Mouse (Mus musculus) heart, embryonic 13.5 days (tissue): ENCODE data around the gene Gm10972. TPM values are rescaled to one million over a fixed set of nuclear protein-coding genes. Genes with fewer than 3 reads are reported as not detected.
"Not testable (repeated sequence)": the region's sequence is repeated elsewhere in the genome, so short reads cannot be mapped to it uniquely, and the experiment has no call there.

ENCODE experiments used
- ATAC-seq: fragments of 200-750 bp; cut with Nextera tagmentation; 2 replicates; pipeline ENCODE4 v1.8.0; 2017; ENCODE audit warnings: moderate TSS enrichment; ENCODE audit not compliant: insufficient number of reproducible peaks, low FRiP score, low TSS enrichment; ENCODE audit errors: extremely low read depth
- H3K27ac ChIP-seq: fragments of 300-500 bp; sonication (generic); replicated peaks from 2 replicates; pipeline ENCODE4 v1.5.1; 2015; ENCODE audit warnings: moderate library complexity, mild to moderate bottlenecking, inconsistent platforms
- H3K27me3 ChIP-seq: fragments of 300-500 bp; sonication (generic); replicated peaks from 2 replicates; pipeline ENCODE4 v1.6.1; 2015; ENCODE audit warnings: mild to moderate bottlenecking, inconsistent platforms
- H3K36me3 ChIP-seq: fragments of 300-500 bp; sonication (generic); 2 replicates; pipeline ENCODE4 v1.6.1; 2015; ENCODE audit warnings: mild to moderate bottlenecking, inconsistent platforms
- H3K4me1 ChIP-seq: fragments of 300-500 bp; sonication (generic); 2 replicates; pipeline ENCODE4 v1.6.1; 2015; ENCODE audit warnings: inconsistent platforms
- H3K4me2 ChIP-seq: fragments of 300-500 bp; sonication (generic); 2 replicates; pipeline ENCODE4 v1.6.1; 2015; ENCODE audit warnings: inconsistent platforms, mild to moderate bottlenecking, moderate library complexity
- H3K4me3 ChIP-seq: fragments of 300-500 bp; sonication (generic); 2 replicates; pipeline ENCODE4 v1.5.1; 2015; ENCODE audit warnings: moderate library complexity, mild to moderate bottlenecking, inconsistent platforms
- H3K9ac ChIP-seq: fragments of 300-500 bp; sonication (generic); 2 replicates; pipeline ENCODE4 v1.6.1; 2015; ENCODE audit warnings: inconsistent platforms, mild to moderate bottlenecking, moderate library complexity
- H3K9me3 ChIP-seq: fragments of 300-500 bp; sonication (generic); 2 replicates; pipeline ENCODE4 v1.6.1; 2016; ENCODE audit warnings: inconsistent platforms
- WGBS: fragments of 180-500 bp; shearing (Covaris S2); methylation state at CpG from one replicate; pipeline ENCODE4 v1.1.7; 2015; ENCODE audit warnings: mixed read lengths; 5-methylcytosine and 5-hydroxymethylcytosine counted together
- polyA plus RNA-seq: library from polyadenylated mRNA; unstranded; fragments of >200 nt; fragmentation: Nextera tagmentation; extraction: Ambion mirVana; gene quantifications from 2 replicates; pipeline ENCODE4 v1.2.1, GENCODE M21; 2015

Gm10972 gene
- polyA plus RNA-seq, 1 experiment from 2014 or later = not detected

- Histone ChIP-seq H3K27ac (peak overlapping the region; percentile 42; the same call in 1 of the 2 replicates), H3K4me1 (peaks cover 11% of the 10 kb centered on the region), H3K4me2 (peak overlapping the region; percentile 62), H3K4me3 (peak overlapping the region; percentile 32), H3K9ac (peak overlapping the region; percentile 28; the same call in 1 of the 2 replicates)
- H3K9me3 ChIP-seq, H3K27me3 ChIP-seq, H3K36me3 ChIP-seq: not testable (repeated sequence)
- 27% methylated on average over 8 of the region's 10 CpGs for WGBS
- ATAC-seq = 0 out of 2 replicates have a peak, but pooled peaks have one; percentile 49
Measured at GRCm38 (mm10) chr3:94659142-94659748, 16.3 kb downstream of the Gm10972 start.

DNA sequence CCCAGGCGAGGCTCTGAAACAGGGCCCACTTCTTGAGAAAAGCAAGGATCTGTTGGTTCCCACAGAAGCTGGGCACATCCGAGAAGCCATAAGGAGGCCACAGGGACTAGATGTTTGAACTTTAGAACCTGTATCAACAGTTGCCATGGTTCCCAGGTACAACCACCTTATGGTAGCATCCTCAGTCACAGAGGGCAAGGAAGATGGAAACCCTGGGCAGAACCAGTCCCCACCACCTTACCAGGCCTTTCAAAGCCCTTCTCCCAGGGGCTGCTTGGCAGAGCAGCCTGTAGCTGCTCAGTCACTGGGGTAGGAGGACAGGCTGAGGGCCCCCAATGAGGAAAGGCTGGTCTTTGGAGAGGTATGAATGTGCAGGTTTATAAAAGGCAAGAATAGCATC is 17.9 kb downstream of the Gm10972 start:
- 88% methylated on average over 2 of the region's 2 CpGs for WGBS
- not testable (repeated sequence) for H3K27ac ChIP-seq, H3K4me2 ChIP-seq, ATAC-seq, H3K9ac ChIP-seq, H3K27me3 ChIP-seq, H3K4me3 ChIP-seq, H3K36me3 ChIP-seq, H3K9me3 ChIP-seq
- H3K4me1 ChIP-seq = peaks cover 16% of the 10 kb centered on the region

DNA sequence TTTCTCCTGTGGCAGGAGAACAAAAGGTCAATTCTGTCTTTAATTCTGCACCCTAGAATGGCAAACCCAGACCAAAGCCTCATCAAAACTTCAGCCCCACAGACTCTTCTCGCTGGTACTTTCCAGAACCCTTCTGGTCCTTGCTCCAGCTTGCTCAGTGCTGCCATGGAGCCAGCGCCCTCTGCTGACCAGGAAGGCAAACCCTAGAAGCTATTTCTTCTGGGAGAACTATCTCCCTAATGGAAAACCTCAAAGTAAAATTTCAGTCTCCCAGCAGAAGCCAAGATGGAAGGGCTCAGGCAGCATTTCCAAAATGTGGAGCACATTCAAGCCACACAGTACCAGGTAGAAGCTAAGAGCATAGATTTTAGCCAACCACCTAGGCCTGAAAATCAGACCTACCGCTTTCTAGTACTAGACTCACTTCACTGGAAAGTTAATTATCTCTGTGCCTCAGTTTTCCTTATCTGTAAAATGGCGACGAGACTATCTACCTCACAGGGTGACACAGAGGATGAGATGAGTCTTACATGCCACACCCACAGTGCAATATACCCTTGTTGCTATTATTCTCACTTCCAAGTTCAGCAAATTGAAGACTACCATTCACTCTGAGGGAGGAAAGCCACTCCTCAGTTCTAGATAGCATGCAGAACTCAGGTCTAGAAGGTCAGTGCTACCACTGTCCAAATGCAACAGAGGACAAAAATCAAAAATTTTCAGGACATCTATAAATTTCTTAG is 22.3 kb downstream of the Gm10972 start:
- not testable (repeated sequence) for H3K4me3 ChIP-seq, H3K4me1 ChIP-seq, H3K27me3 ChIP-seq, H3K9ac ChIP-seq, H3K9me3 ChIP-seq, H3K27ac ChIP-seq, ATAC-seq, H3K36me3 ChIP-seq
- H3K4me2 ChIP-seq = peak overlapping the region; percentile 46; the same call in 1 of the 2 replicates
- WGBS = 23% methylated on average over 5 of the region's 5 CpGs

GRCm38 (mm10) chr3:94665896-94666295 is 23.0 kb downstream of the Gm10972 start:
- H3K4me2 ChIP-seq = peak overlapping the region; percentile 46

DNA sequence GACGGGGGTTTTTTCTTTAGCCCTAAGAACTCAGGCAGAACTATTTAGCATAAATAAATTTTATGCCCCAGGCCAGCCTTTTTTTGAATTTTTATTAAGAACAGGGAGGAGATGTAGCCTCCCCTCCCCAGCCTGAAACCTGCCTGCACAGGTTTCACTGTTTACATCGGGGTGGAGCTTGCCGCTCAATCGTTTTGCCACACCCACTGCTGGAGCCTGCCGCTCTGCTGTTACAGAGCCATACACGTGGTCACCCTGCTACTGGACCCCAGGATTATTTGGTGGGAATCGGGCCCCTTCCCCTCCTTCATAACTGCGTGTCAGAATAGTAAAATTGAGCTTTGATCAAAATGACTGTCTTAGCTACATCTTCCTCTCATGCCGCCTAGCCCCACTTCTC is 32.2 kb downstream of the Gm10972 start:
- ATAC-seq, H3K9ac ChIP-seq, H3K36me3 ChIP-seq, H3K27ac ChIP-seq, H3K9me3 ChIP-seq, H3K4me2 ChIP-seq, H3K27me3 ChIP-seq, H3K4me1 ChIP-seq, H3K4me3 ChIP-seq: not testable (repeated sequence)
- 76% methylated on average over 9 of the region's 9 CpGs for WGBS

More at GRCm38 (mm10) chr3:94665896-94666295, 23.0 kb downstream of the Gm10972 start:
- 0 out of 2 replicates have a peak overlapping the region, but pooled peaks have one; percentile 44 for H3K9ac ChIP-seq
- ATAC-seq, H3K9me3 ChIP-seq, H3K4me3 ChIP-seq, H3K36me3 ChIP-seq, H3K4me1 ChIP-seq, H3K27ac ChIP-seq, H3K27me3 ChIP-seq: not testable (repeated sequence)
- 9% methylated on average over 7 of the region's 7 CpGs for WGBS

GRCm38 (mm10) chr3:94679351-94679841 is 36.5 kb downstream of the Gm10972 start:
- Histone ChIP-seq H3K9ac (no peak overlapping the region), H3K27me3 (no peaks in the 10 kb centered on the region), H3K4me2 (no peak overlapping the region), H3K4me1 (no peaks in the 10 kb centered on the region), H3K4me3 (no peak overlapping the region), H3K27ac (no peak overlapping the region), H3K36me3 (no peaks in the 10 kb centered on the region), H3K9me3 (no peaks in the 10 kb centered on the region)
- no peak for ATAC-seq
- WGBS = 74% methylated on average over 8 of the region's 8 CpGs

- H3K36me3 ChIP-seq, H3K9me3 ChIP-seq, H3K4me2 ChIP-seq, H3K27ac ChIP-seq, H3K9ac ChIP-seq, H3K4me1 ChIP-seq, ATAC-seq, H3K4me3 ChIP-seq, H3K27me3 ChIP-seq: not testable (repeated sequence)
- WGBS = 91% methylated on average over 12 of the region's 12 CpGs
Measured at GRCm38 (mm10) chr3:94680032-94680431, 37.1 kb downstream of the Gm10972 start.

GRCm38 (mm10) chr3:94680783-94681182 is 37.9 kb downstream of the Gm10972 start:
- Histone ChIP-seq H3K4me2 (no peak overlapping the region), H3K4me1 (no peaks in the 10 kb centered on the region), H3K27ac (no peak overlapping the region), H3K4me3 (no peak overlapping the region), H3K27me3 (no peaks in the 10 kb centered on the region), H3K9me3 (no peaks in the 10 kb centered on the region), H3K36me3 (no peaks in the 10 kb centered on the region), H3K9ac (no peak overlapping the region)
- ATAC-seq = no peak
- WGBS = 83% methylated on average over 16 of the region's 16 CpGs

DNA sequence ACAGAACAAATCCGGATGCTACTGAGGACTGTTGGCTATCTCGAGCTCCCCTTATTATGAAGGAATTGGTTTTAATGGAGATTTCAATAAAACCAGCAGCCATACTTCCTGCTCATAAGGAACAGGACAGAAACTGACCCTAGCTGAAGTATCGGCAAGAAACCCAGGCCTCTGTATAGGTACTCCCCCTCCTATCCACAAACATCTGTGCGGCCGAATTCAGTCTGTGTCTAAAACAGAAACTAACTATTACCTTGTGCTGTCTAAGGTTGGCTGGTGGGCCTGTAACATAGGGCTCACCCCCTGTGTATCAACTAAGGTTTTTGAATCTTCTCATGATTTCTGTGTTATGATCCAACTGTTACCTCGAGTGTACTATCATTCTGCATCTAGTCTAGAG is 40.7 kb downstream of the Gm10972 start:
- 78% methylated on average over 6 of the region's 6 CpGs for WGBS

GRCm38 (mm10) chr3:94685989-94686772 is 43.3 kb downstream of the Gm10972 start:
- 63% methylated on average over 8 of the region's 8 CpGs for WGBS
- H3K4me2 ChIP-seq, ATAC-seq, H3K36me3 ChIP-seq, H3K9me3 ChIP-seq, H3K9ac ChIP-seq, H3K27ac ChIP-seq, H3K4me1 ChIP-seq, H3K27me3 ChIP-seq, H3K4me3 ChIP-seq: not testable (repeated sequence)

More for the DNA sequence above, 40.7 kb downstream of the Gm10972 start:
- Histone ChIP-seq H3K4me1 (peaks cover 3% of the 10 kb centered on the region; the same call in 1 of the 2 replicates), H3K9ac (no peak overlapping the region), H3K4me3 (no peak overlapping the region), H3K27me3 (no peaks in the 10 kb centered on the region), H3K9me3 (no peaks in the 10 kb centered on the region), H3K4me2 (no peak overlapping the region), H3K36me3 (no peaks in the 10 kb centered on the region), H3K27ac (no peak overlapping the region)
- no peak for ATAC-seq

- not testable (repeated sequence) for H3K27me3 ChIP-seq, H3K9ac ChIP-seq, H3K4me2 ChIP-seq, H3K36me3 ChIP-seq, H3K27ac ChIP-seq, ATAC-seq, H3K9me3 ChIP-seq, H3K4me3 ChIP-seq
- H3K4me1 ChIP-seq = peaks cover 12% of the 10 kb centered on the region
- WGBS = 84% methylated on average over 3 of the region's 3 CpGs
Measured at GRCm38 (mm10) chr3:94688698-94689097, 45.8 kb downstream of the Gm10972 start.
